Mouse (Mus musculus) hindbrain, embryonic 16.5 days (tissue): ENCODE measurements around the gene Gtf2ird1. TPM values are rescaled to one million over a fixed set of nuclear protein-coding genes. Genes with fewer than 3 reads are reported as not detected.
"Not testable (repeated sequence)": the region's sequence is repeated elsewhere in the genome, so short reads cannot be mapped to it uniquely, and the experiment has no call there.

ENCODE experiments used
- ATAC-seq: fragments of 200-750 bp; cut with Nextera tagmentation; 2 replicates; pipeline ENCODE4 v1.8.0; 2017; ENCODE audit warnings: moderate TSS enrichment, moderate library complexity
- H3K27ac ChIP-seq: fragments of 300-500 bp; sonication (generic); 2 replicates; pipeline ENCODE4 v1.5.1; 2014; ENCODE audit warnings: low read depth, mild to moderate bottlenecking, control low read depth, low read length, moderate library complexity
- H3K27me3 ChIP-seq: fragments of 300-500 bp; sonication (generic); replicated peaks from 2 replicates; pipeline ENCODE4 v1.6.1; 2014; ENCODE audit warnings: low read length; ENCODE audit not compliant: control insufficient read depth, insufficient read depth
- H3K36me3 ChIP-seq: fragments of 300-500 bp; sonication (generic); 2 replicates; pipeline ENCODE4 v1.6.1; 2014; ENCODE audit warnings: mild to moderate bottlenecking, low read length, moderate library complexity, mixed read lengths; ENCODE audit not compliant: control insufficient read depth, insufficient read depth
- H3K4me1 ChIP-seq: fragments of 300-500 bp; sonication (generic); 2 replicates; pipeline ENCODE4 v1.6.1; 2014; ENCODE audit warnings: low read depth, low read length; ENCODE audit not compliant: control insufficient read depth, insufficient read depth
- H3K4me2 ChIP-seq: fragments of 300-500 bp; sonication (generic); 2 replicates; pipeline ENCODE4 v1.6.1; 2014; ENCODE audit warnings: mild to moderate bottlenecking, low read length, control low read depth, moderate library complexity
- H3K4me3 ChIP-seq: fragments of 300-500 bp; sonication (generic); 2 replicates; pipeline ENCODE4 v1.5.1; 2014; ENCODE audit warnings: mild to moderate bottlenecking, low read length, control low read depth, moderate library complexity
- H3K9ac ChIP-seq: fragments of 300-500 bp; sonication (generic); 2 replicates; pipeline ENCODE4 v1.6.1; 2014; ENCODE audit warnings: low read depth, mild to moderate bottlenecking, control low read depth, low read length, moderate library complexity
- H3K9me3 ChIP-seq: fragments of 300-500 bp; sonication (generic); 2 replicates; pipeline ENCODE4 v1.6.1; 2014; ENCODE audit warnings: mild to moderate bottlenecking, low read length, moderate library complexity; ENCODE audit not compliant: control insufficient read depth
- WGBS: fragments of 180-500 bp; shearing (Covaris S2); extraction: QIAGEN DNeasy Blood & Tissue Kit; methylation state at CpG from one replicate; pipeline ENCODE4 v1.1.7; 2014; 5-methylcytosine and 5-hydroxymethylcytosine counted together
- polyA plus RNA-seq: library from polyadenylated mRNA; unstranded; fragments of >200 nt; fragmentation: Nextera tagmentation; extraction: Ambion mirVana; gene quantifications from 2 replicates; pipeline ENCODE4 v1.2.1, GENCODE M21; 2015

The Gtf2ird1 gene
- polyA plus RNA-seq, 1 experiment from 2014 or later, result 49.3 TPM

DNA sequence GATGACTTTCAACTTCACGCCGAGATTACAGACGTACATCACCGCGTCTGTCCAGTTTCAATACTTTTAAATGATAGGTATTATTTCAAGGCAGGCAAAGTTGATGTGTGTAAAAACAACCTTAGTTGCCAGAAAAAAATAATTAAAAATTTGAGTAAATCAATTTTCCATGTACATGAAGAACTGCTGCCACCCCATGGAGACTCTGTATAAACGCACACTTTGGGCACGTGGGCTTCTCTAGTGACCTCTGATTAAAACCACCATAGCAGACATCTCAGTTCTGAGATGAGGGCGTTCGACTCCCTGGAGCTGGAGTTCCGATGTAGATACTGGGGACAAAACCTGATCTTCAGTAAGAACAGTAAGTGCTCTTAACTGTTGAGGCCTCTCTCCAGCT, 115.2 kb downstream of the Gtf2ird1 start:
- Histone ChIP-seq H3K27me3 (no peaks in the 10 kb centered on the region), H3K36me3 (no peaks in the 10 kb centered on the region), H3K4me1 (no peaks in the 10 kb centered on the region), H3K4me2 (no peak overlapping the region), H3K4me3 (no peak overlapping the region), H3K9me3 (no peaks in the 10 kb centered on the region), H3K9ac (no peak overlapping the region), H3K27ac (no peak overlapping the region)
- no peak for ATAC-seq
- 67% methylated on average over 10 of the region's 10 CpGs for WGBS

DNA sequence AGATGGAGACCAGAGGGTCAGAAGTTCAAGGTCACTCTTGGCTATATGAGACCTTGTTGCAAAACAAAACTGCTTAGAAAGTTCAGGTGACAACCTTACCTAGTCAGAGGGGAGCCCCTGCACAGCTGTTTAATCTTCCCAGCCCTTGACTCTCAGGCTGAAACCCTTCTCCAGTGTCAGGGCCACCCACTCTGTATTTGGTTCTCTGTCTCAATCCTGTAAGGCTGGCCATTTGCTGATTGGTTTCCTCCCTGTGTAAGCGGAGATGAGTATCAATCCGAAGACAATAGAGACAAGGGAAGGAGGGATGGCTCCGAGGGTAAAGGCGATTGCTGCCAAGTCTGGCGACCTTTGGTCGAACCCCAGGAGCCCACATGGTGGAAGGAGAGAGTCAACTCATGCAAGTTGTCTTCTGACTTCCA, 116.4 kb downstream of the Gtf2ird1 start:
- no peak overlapping the region for H3K9ac ChIP-seq
- WGBS, result 17% methylated on average over 6 of the region's 6 CpGs
- no peaks in the 10 kb centered on the region for H3K4me1 ChIP-seq
- H3K9me3 ChIP-seq, result no peaks in the 10 kb centered on the region
- no peak for ATAC-seq
- H3K4me3 ChIP-seq, result no peak overlapping the region
- H3K36me3 ChIP-seq, result no peaks in the 10 kb centered on the region
- no peaks in the 10 kb centered on the region for H3K27me3 ChIP-seq
- no peak overlapping the region for H3K27ac ChIP-seq
- no peak overlapping the region for H3K4me2 ChIP-seq

DNA sequence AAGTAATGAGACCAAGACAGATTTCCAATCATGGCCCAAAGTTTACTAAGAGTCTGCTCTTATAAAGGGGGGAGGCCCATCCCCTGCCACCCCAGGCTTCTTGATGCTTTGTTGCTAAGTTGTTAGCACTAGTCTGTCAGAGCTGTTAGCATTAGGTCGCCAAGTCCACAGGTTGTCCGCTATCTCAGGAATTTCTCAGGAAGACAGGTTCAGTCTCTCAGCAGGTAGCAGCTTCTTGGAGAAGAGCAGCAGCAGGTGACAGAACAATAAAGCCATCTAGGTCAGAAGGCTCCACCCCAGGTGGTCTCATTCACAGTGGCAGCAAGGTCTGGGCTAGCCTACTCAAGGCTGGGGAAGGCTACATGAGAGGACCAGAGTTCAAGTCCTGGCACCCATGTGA, 119.5 kb downstream of the Gtf2ird1 start:
- not testable (repeated sequence) for H3K4me3 ChIP-seq, H3K27me3 ChIP-seq, H3K4me2 ChIP-seq, H3K9ac ChIP-seq, H3K27ac ChIP-seq, H3K9me3 ChIP-seq, H3K4me1 ChIP-seq, ATAC-seq, H3K36me3 ChIP-seq
- WGBS, result 71% methylated on average over 2 of the region's 2 CpGs

DNA sequence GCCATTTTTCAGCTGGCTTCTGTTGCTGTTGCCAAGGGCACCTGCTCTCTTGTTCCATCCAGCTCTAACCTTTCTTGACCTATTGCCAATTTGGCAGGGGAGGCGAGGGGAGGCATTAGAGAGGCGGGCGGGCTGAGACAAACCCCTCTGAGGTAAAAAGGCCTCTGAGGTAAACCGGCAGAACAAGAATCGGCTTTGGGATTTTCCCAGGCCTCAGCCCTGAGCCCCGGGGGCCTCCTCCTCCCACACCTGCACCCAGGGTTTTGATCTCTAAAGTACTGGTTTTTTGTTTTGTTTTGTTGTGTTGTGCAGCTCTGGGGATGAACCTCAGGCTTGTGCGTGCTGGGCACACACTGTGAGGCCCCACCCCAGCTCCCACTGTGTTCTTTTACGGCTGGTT, 123.8 kb downstream of the Gtf2ird1 start:
- no peak for ATAC-seq
- WGBS, result 29% methylated on average over 8 of the region's 8 CpGs
- Histone ChIP-seq H3K4me1 (no peaks in the 10 kb centered on the region), H3K9me3 (no peaks in the 10 kb centered on the region), H3K9ac (no peak overlapping the region), H3K36me3 (no peaks in the 10 kb centered on the region), H3K27ac (peak overlapping the region; percentile 2; the same call in 1 of the 2 replicates), H3K4me3 (no peak overlapping the region), H3K27me3 (no peaks in the 10 kb centered on the region), H3K4me2 (no peak overlapping the region)

DNA sequence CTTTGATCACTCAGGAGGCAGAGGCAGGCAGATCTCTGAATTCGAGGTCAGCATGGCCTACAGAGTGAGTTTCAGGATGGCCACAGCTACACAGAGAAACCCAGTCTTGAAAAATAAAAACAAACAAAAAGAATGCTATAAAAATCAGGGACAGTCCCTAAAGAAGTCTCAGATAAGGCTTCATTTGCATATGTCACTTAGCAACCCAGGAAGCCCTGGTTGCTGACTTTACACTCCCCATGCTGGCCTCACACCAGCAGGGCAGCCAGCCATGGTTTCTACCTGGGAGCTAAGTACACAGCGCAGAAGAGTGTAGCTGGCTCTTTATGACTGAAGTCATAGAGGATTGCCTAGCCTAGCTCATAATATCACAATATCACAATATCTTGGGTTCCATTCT, 126.4 kb downstream of the Gtf2ird1 start:
- no peaks in the 10 kb centered on the region for H3K9me3 ChIP-seq
- H3K27me3 ChIP-seq, result no peaks in the 10 kb centered on the region
- H3K4me1 ChIP-seq, result no peaks in the 10 kb centered on the region
- H3K4me3 ChIP-seq, result no peak overlapping the region
- 88% methylated on average over 2 of the region's 2 CpGs for WGBS
- no peaks in the 10 kb centered on the region for H3K36me3 ChIP-seq
- no peak overlapping the region for H3K27ac ChIP-seq
- ATAC-seq, result no peak
- no peak overlapping the region for H3K9ac ChIP-seq
- no peak overlapping the region for H3K4me2 ChIP-seq

DNA sequence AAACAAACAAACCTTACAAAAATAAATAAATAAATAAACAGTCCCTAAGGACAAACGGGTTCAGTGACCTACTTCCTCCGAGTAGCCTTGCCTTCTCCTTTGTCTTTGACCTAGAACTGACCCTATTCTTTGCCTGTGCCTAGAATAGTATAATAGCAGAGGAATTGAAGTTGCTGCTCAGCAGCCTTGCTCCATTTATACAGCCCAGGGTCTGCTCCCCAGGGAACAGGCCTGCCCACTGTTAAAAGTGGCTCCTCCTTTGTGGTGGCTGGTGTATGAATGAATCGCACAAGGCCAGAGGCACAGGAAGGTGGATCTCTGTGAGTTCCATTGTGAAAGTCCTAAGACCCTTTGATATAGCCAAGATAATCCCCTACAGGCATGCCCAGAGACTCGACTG, 127.2 kb downstream of the Gtf2ird1 start:
- Histone ChIP-seq H3K36me3 (no peaks in the 10 kb centered on the region), H3K9me3 (no peaks in the 10 kb centered on the region), H3K27me3 (no peaks in the 10 kb centered on the region), H3K9ac (no peak overlapping the region), H3K4me1 (no peaks in the 10 kb centered on the region), H3K4me3 (no peak overlapping the region), H3K4me2 (no peak overlapping the region), H3K27ac (no peak overlapping the region)
- WGBS, result 24% methylated on average over 4 of the region's 4 CpGs
- ATAC-seq, result no peak

DNA sequence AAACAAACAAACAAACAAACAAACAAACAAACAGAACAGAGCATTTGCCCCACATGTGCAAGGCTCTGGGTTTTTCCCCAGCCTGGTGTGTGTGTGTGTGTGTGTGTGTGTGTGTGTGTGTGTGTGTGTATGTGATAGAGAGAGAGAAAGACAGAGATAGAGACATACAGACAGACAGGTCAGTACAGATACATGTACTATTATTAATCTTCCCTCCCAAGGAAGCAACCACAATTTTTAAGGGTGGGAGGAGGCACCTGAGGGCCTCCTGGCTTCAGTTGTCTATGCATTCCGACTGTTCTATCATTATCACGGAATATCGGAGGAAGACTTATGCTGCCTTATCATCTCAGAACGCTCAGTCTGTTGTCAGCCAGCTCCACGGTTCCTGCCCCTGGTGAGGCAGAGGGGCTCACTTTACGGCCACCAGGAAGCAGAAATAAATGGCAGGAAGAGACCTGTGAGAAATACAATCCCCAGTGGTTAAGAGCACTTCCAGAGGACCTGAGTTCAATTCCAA, 128.0 kb downstream of the Gtf2ird1 start:
- Histone ChIP-seq H3K27me3 (no peaks in the 10 kb centered on the region), H3K27ac (no peak overlapping the region), H3K4me2 (no peak overlapping the region), H3K9ac (no peak overlapping the region), H3K36me3 (no peaks in the 10 kb centered on the region), H3K4me3 (no peak overlapping the region), H3K9me3 (no peaks in the 10 kb centered on the region), H3K4me1 (no peaks in the 10 kb centered on the region)
- WGBS, result 91% methylated on average over 6 of the region's 6 CpGs
- no peak for ATAC-seq

DNA sequence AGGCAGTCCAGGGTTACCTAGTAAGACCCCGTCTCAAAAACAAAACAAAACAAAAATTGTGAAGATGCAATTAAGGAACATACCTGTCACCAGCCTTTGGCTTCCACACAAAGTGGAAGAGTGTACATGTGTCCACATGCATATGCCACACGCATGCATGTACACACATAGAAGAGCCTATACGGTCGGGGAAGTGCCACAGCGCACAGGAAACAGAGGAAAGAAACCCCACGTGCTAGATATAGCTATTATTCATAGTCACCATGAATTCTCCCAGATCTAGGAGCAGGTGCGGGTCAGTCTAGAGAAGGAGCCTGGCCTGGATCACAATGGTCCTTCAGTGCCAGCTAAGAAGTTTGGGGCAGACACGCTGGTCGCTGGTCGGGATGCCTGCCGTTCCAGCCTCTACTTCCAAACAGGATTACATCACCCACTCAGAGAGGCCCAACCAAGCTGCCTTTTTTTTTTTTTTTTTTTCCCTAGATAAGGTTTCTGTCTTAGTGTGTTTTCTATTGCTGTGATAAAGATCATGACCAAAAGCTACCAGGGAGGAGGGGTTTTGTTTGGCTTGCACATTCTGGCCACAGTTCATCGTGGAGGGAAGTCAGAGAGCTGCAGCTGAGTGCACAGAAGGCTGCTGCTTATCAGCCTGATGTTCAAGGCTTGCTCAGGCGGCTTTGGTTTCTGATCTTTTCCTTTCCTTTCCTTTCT, 130.5 kb downstream of the Gtf2ird1 start:
- Histone ChIP-seq H3K27me3 (no peaks in the 10 kb centered on the region), H3K36me3 (no peaks in the 10 kb centered on the region), H3K27ac (no peak overlapping the region), H3K4me3 (no peak overlapping the region), H3K4me2 (no peak overlapping the region), H3K9ac (no peak overlapping the region), H3K4me1 (no peaks in the 10 kb centered on the region), H3K9me3 (no peaks in the 10 kb centered on the region)
- 80% methylated on average over 13 of the region's 13 CpGs for WGBS
- no peak for ATAC-seq

DNA sequence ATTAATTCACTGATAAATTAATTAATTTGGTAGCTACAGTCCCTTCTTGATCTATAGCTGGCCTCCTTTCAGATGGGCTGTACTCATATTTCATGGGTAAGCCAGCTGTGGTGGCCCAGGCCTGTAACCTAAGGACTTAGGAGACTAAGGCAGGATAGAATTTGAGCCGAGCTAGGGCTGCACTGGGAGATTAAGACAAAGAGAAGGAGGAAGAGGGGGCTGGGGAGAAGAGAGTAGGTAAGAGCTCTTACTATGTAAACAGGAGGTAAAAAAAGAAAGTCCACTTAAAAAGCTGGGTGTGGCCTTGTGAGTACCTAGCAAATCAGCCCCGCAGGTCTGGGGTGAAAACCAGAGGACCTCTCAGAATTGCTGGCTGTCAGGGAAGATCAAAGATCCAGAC, 132.6 kb downstream of the Gtf2ird1 start:
- H3K27ac ChIP-seq, result no peak overlapping the region
- no peak overlapping the region for H3K9ac ChIP-seq
- no peak for ATAC-seq
- H3K36me3 ChIP-seq, result no peaks in the 10 kb centered on the region
- H3K4me3 ChIP-seq, result no peak overlapping the region
- no peak overlapping the region for H3K4me2 ChIP-seq
- H3K4me1 ChIP-seq, result no peaks in the 10 kb centered on the region
- no peaks in the 10 kb centered on the region for H3K27me3 ChIP-seq
- no peaks in the 10 kb centered on the region for H3K9me3 ChIP-seq
- 56% methylated on average over 2 of the region's 2 CpGs for WGBS
